Mouse (Mus musculus) MEL (cell line): ENCODE measurements around the gene Cdc34. TPM values are rescaled to one million over a fixed set of nuclear protein-coding genes. Genes with fewer than 3 reads are reported as not detected.
A peak's percentile ranks its signal among the peaks of the same experiment; 100 is the strongest.

ENCODE experiments used
- DNase-seq: peaks from one replicate; pipeline ENCODE4 v3.0.0; 2011; ENCODE audit warnings: low read depth, low spot score
- H3K27ac ChIP-seq: 2 replicates; pipeline ENCODE4 v1.5.1; 2012; ENCODE audit warnings: low read depth, mild to moderate bottlenecking, control low read depth, low read length, moderate library complexity; ENCODE audit not compliant: control insufficient read depth
- H3K27me3 ChIP-seq, 2 experiments: fragments of 150-350 bp in 1 of 2; sonication (generic) in 1 of 2; 2 replicates each; pipeline ENCODE4 v1.6.1; 2012; ENCODE audit warnings: low read length in 2 of 2, mild to moderate bottlenecking in 2 of 2, improper control_type of control experiment in 1 of 2, moderate library complexity in 1 of 2; ENCODE audit not compliant: insufficient read depth in 2 of 2, control insufficient read depth in 1 of 2
- H3K36me3 ChIP-seq, 2 experiments: 2 replicates each; pipeline ENCODE4 v1.6.1; 2012 to 2014; ENCODE audit warnings: low read length in 2 of 2, improper control_type of control experiment in 1 of 2, inconsistent platforms in 1 of 2, mild to moderate bottlenecking in 1 of 2; ENCODE audit not compliant: insufficient read depth in 2 of 2, control insufficient read depth in 1 of 2
- H3K4me1 ChIP-seq, 2 experiments: fragments of 150-350 bp in 1 of 2; sonication (generic) in 1 of 2; 2 replicates each; pipeline ENCODE4 v1.6.1; 2012; ENCODE audit warnings: low read length in 2 of 2, improper control_type of control experiment in 1 of 2, mild to moderate bottlenecking in 1 of 2; ENCODE audit not compliant: insufficient read depth in 2 of 2, control insufficient read depth in 1 of 2
- H3K4me3 ChIP-seq, 2 experiments: fragments of 150-350 bp in 1 of 2; sonication (generic) in 1 of 2; 2 replicates each; pipeline ENCODE4 v1.5.1; 2012; ENCODE audit warnings: low read depth in 2 of 2, low read length in 2 of 2, mild to moderate bottlenecking in 2 of 2, moderate library complexity in 2 of 2, control low read depth in 1 of 2, improper control_type of control experiment in 1 of 2; ENCODE audit not compliant: control insufficient read depth in 1 of 2, insufficient read depth in 1 of 2
- H3K79me2 ChIP-seq: 2 replicates; pipeline ENCODE4 v1.6.1; 2012; ENCODE audit warnings: mild to moderate bottlenecking, low read length, moderate library complexity; ENCODE audit not compliant: control insufficient read depth, poor library complexity, insufficient read depth
- H3K9ac ChIP-seq: 2 replicates; pipeline ENCODE4 v1.6.1; 2012; ENCODE audit warnings: low read depth, mild to moderate bottlenecking, control low read depth, low read length, moderate library complexity; ENCODE audit not compliant: control insufficient read depth, poor library complexity, severe bottlenecking
- H3K9me3 ChIP-seq: fragments of 150-350 bp; sonication (generic); replicated peaks from 2 replicates; pipeline ENCODE4 v1.6.1; 2012; ENCODE audit warnings: mild to moderate bottlenecking, low read length, improper control_type of control experiment, moderate library complexity; ENCODE audit not compliant: insufficient read depth
- BHLHE40 ChIP-seq: IDR thresholded peaks from 2 replicates; pipeline ENCODE4 v1.6.1; 2012; ENCODE audit warnings: low read depth, mild to moderate bottlenecking, inconsistent platforms, low read length, improper control_type of control experiment, borderline replicate concordance
- CTCF ChIP-seq, 3 experiments: IDR thresholded peaks in 2 of 3; conservative IDR thresholded peaks in 1 of 3; 2 replicates each; pipeline ENCODE4 v1.5.1; 2011 to 2012; ENCODE audit warnings: low read length in 3 of 3, low read depth in 2 of 3, mild to moderate bottlenecking in 2 of 3, improper control_type of control experiment in 1 of 3, inconsistent platforms in 1 of 3, mixed read lengths in 1 of 3, moderate library complexity in 1 of 3; ENCODE audit not compliant: control insufficient read depth in 1 of 3, insufficient read depth in 1 of 3, poor library complexity in 1 of 3, severe bottlenecking in 1 of 3
- E2F4 ChIP-seq: IDR thresholded peaks from 2 replicates; pipeline ENCODE4 v1.6.1; 2011; ENCODE audit warnings: low read depth, low read length, improper control_type of control experiment, borderline replicate concordance
- ELF1 ChIP-seq: IDR thresholded peaks from 2 replicates; pipeline ENCODE4 v1.6.1; 2014; ENCODE audit warnings: low read depth, mild to moderate bottlenecking, inconsistent platforms, low read length, improper control_type of control experiment, moderate library complexity
- EP300 ChIP-seq, 2 experiments: IDR thresholded peaks; 2 replicates each; pipeline ENCODE4 v1.6.1; 2011; ENCODE audit warnings: improper control_type of control experiment in 2 of 2, low read length in 2 of 2, low read depth in 1 of 2, mild to moderate bottlenecking in 1 of 2
- ETS1 ChIP-seq: IDR thresholded peaks from 2 replicates; pipeline ENCODE4 v1.6.1; 2012; ENCODE audit warnings: low read depth, mild to moderate bottlenecking, inconsistent platforms, low read length, improper control_type of control experiment, moderate library complexity
- GATA1 ChIP-seq: IDR thresholded peaks from 2 replicates; pipeline ENCODE4 v1.6.1; 2011; ENCODE audit warnings: low read depth, low read length, improper control_type of control experiment
- HCFC1 ChIP-seq: IDR thresholded peaks from 2 replicates; pipeline ENCODE4 v1.6.1; 2012; ENCODE audit warnings: low read depth, mild to moderate bottlenecking, inconsistent platforms, low read length, improper control_type of control experiment, moderate library complexity
- KAT2A ChIP-seq: conservative IDR thresholded peaks from 2 replicates; pipeline ENCODE4 v1.6.1; 2012; ENCODE audit warnings: low read depth, low read length, improper control_type of control experiment, inconsistent platforms
- MAX ChIP-seq: IDR thresholded peaks from 2 replicates; pipeline ENCODE4 v1.6.1; 2011; ENCODE audit warnings: low read length, improper control_type of control experiment
- MAZ ChIP-seq: IDR thresholded peaks from 2 replicates; pipeline ENCODE4 v1.6.1; 2012; ENCODE audit warnings: low read depth, mild to moderate bottlenecking, inconsistent platforms, low read length, improper control_type of control experiment
- MXI1 ChIP-seq: IDR thresholded peaks from 2 replicates; pipeline ENCODE4 v1.6.1; 2011; ENCODE audit warnings: mild to moderate bottlenecking, low read depth, low read length, improper control_type of control experiment
- MYC ChIP-seq: IDR thresholded peaks from 2 replicates; pipeline ENCODE4 v1.6.1; 2011; ENCODE audit warnings: low read depth, mild to moderate bottlenecking, low read length, improper control_type of control experiment, moderate library complexity
- NELFE ChIP-seq: IDR thresholded peaks from 2 replicates; pipeline ENCODE4 v1.6.1; 2011; ENCODE audit warnings: low read depth, low read length, improper control_type of control experiment
- NRF1 ChIP-seq: IDR thresholded peaks from 2 replicates; pipeline ENCODE4 v1.6.1; 2014; ENCODE audit warnings: low read depth, mild to moderate bottlenecking, inconsistent platforms, low read length, improper control_type of control experiment, moderate library complexity; ENCODE audit not compliant: poor library complexity, insufficient read depth, severe bottlenecking
- POLR2A ChIP-seq, 2 experiments: IDR thresholded peaks; 2 replicates each; pipeline ENCODE4 v1.6.1; 2011 to 2012; ENCODE audit warnings: low read length in 2 of 2, mild to moderate bottlenecking in 2 of 2, control low read depth in 1 of 2, improper control_type of control experiment in 1 of 2, low read depth in 1 of 2, moderate library complexity in 1 of 2; ENCODE audit not compliant: control insufficient read depth in 1 of 2, insufficient read depth in 1 of 2, poor library complexity in 1 of 2
- POLR2AphosphoS2 ChIP-seq: IDR thresholded peaks from 2 replicates; pipeline ENCODE4 v1.6.1; 2011; ENCODE audit warnings: low read length, improper control_type of control experiment
- RAD21 ChIP-seq: IDR thresholded peaks from 2 replicates; pipeline ENCODE4 v1.6.1; 2011; ENCODE audit warnings: mild to moderate bottlenecking, low read depth, low read length, improper control_type of control experiment
- RCOR1 ChIP-seq: IDR thresholded peaks from 2 replicates; pipeline ENCODE4 v1.6.1; 2012; ENCODE audit warnings: low read depth, mild to moderate bottlenecking, inconsistent platforms, low read length, improper control_type of control experiment
- SIN3A ChIP-seq: IDR thresholded peaks from 2 replicates; pipeline ENCODE4 v1.6.1; 2012; ENCODE audit warnings: low read length, improper control_type of control experiment, inconsistent platforms
- SMC3 ChIP-seq: IDR thresholded peaks from 2 replicates; pipeline ENCODE4 v1.6.1; 2011; ENCODE audit warnings: low read depth, low read length, improper control_type of control experiment
- TCF12 ChIP-seq: IDR thresholded peaks from 2 replicates; pipeline ENCODE4 v1.6.1; 2014; ENCODE audit warnings: low read depth, mild to moderate bottlenecking, inconsistent platforms, low read length, improper control_type of control experiment, moderate library complexity
- USF1 ChIP-seq: IDR thresholded peaks from 2 replicates; pipeline ENCODE4 v1.6.1; 2014; ENCODE audit warnings: low read depth, mild to moderate bottlenecking, inconsistent platforms, low read length, improper control_type of control experiment, moderate library complexity
- USF2 ChIP-seq, 2 experiments: IDR thresholded peaks; 2 replicates each; pipeline ENCODE4 v1.6.1; 2011 to 2012; ENCODE audit warnings: improper control_type of control experiment in 2 of 2, low read length in 2 of 2, borderline replicate concordance in 1 of 2, inconsistent platforms in 1 of 2, low read depth in 1 of 2, mild to moderate bottlenecking in 1 of 2; ENCODE audit not compliant: insufficient read depth in 1 of 2
- ZC3H11A ChIP-seq: IDR thresholded peaks from 2 replicates; pipeline ENCODE4 v1.6.1; 2012; ENCODE audit warnings: low read depth, mild to moderate bottlenecking, inconsistent platforms, low read length, improper control_type of control experiment
- ZNF384 ChIP-seq: IDR thresholded peaks from 2 replicates; pipeline ENCODE4 v1.6.1; 2012; ENCODE audit warnings: low read depth, mild to moderate bottlenecking, inconsistent platforms, low read length, improper control_type of control experiment
- polyA plus RNA-seq, 2 experiments: library from polyadenylated mRNA; stranded (reverse) in 1 of 2; unstranded in 1 of 2; fragments of >175 nt in 1 of 2; fragments of >200 nt in 1 of 2; gene quantifications; 2 replicates each; pipeline versions ENCODE4 v1.2.1 to v1.2.4; 2012; ENCODE audit warnings: low replicate concordance in 2 of 2, low read depth in 1 of 2; ENCODE audit not compliant: insufficient read length in 2 of 2, insufficient read depth in 1 of 2, missing spikeins in 1 of 2
- total RNA-seq: library from RNA; depleted of rRNA; stranded (reverse); fragments of 300-350 nt; gene quantifications from 2 replicates; pipeline ENCODE4 v1.2.3, GENCODE M21; 2012

The Cdc34 gene
- total and polyA plus RNA-seq, 3 experiments: 318 to 422 (median 417) TPM

- H3K9ac ChIP-seq: peak within 1 kb of the TSS; percentile 85
- peak within 1 kb of the TSS; percentile 62 for H3K27ac ChIP-seq
- no peaks in the 10 kb centered on the region for H3K27me3 ChIP-seq
- peaks cover 11% of the 10 kb centered on the region for H3K79me2 ChIP-seq
- H3K4me3 ChIP-seq: peak within 1 kb of the TSS; percentile 60 to 88
- no peaks in the 10 kb centered on the region for H3K9me3 ChIP-seq
- TF ChIP-seq POLR2AphosphoS2: 0 out of 2 replicates have a peak, but pooled peaks have one; percentile 45
- TF ChIP-seq NELFE: peak; percentile 49; the same call in 1 of the 2 replicates
- TF ChIP-seq RAD21: peak; percentile 66
- no peak; a peak in 2 of 4 replicates for TF ChIP-seq EP300 (IDR thresholded peaks at IDR 0.05; ENCODE audit: low read depth in 1 of 2, low read length in 2 of 2)
- TF ChIP-seq ELF1: peak; percentile 70
- no peak for TF ChIP-seq ETS1
- peak; percentile 62 for TF ChIP-seq GATA1
- TF ChIP-seq RCOR1: peak; percentile 95
- TF ChIP-seq ZC3H11A: peak; percentile 41
- TF ChIP-seq KAT2A: peak; percentile 90
- peak; percentile 61; the same call in 1 of the 2 replicates for TF ChIP-seq E2F4
- no peak for TF ChIP-seq MYC
- TF ChIP-seq USF2 (IDR thresholded peaks at IDR 0.05; ENCODE audit: borderline replicate concordance in 1 of 2, insufficient read depth in 1 of 2, low read depth in 1 of 2, low read length in 2 of 2): no peak
- no peak for TF ChIP-seq ZNF384
- TF ChIP-seq HCFC1: peak; percentile 88
- TF ChIP-seq MAX: peak; percentile 11; the same call in 1 of the 2 replicates
- TF ChIP-seq USF1: no peak
- peak; percentile 59 for TF ChIP-seq SMC3
- TF ChIP-seq POLR2A (IDR thresholded peaks at IDR 0.05; ENCODE audit: control insufficient read depth in 1 of 2, insufficient read depth in 1 of 2, low read depth in 1 of 2, low read length in 2 of 2, poor library complexity in 1 of 2): 0 out of 4 replicates have a peak, but pooled peaks of 1 of the 2 experiments have one; percentile 49
- TF ChIP-seq MXI1: 0 out of 2 replicates have a peak, but pooled peaks have one; percentile 33
- peak; percentile 56; the same call in 1 of the 2 replicates for TF ChIP-seq TCF12
- peak; percentile 50 for TF ChIP-seq SIN3A
- peak; percentile 81; the same call in 1 of the 2 replicates for TF ChIP-seq MAZ
- TF ChIP-seq CTCF (IDR thresholded peaks at IDR 0.05 in 2 of 3, conservative IDR thresholded peaks at IDR 0.05 in 1 of 3; ENCODE audit: control insufficient read depth in 1 of 3, insufficient read depth in 1 of 3, low read depth in 2 of 3, low read length in 3 of 3, poor library complexity in 1 of 3, severe bottlenecking in 1 of 3): peak; percentile 58 to 86 (median 85)
- TF ChIP-seq BHLHE40: 0 out of 2 replicates have a peak, but pooled peaks have one; percentile 2
- TF ChIP-seq NRF1: peak; percentile 71
- H3K36me3 ChIP-seq: peaks cover 0 to 4% of the 10 kb centered on the region in 2 experiments; a peak in 1 of 4 replicates
- peaks cover 0 to 9% of the 10 kb centered on the region in 2 experiments; a peak in 3 of 4 replicates for H3K4me1 ChIP-seq
- DNase-seq: peak; percentile 96
Measured at GRCm38 (mm10) chr10:79668771-79669575, 13.0 kb upstream of the Cdc34 start, which contains the start of gene Tpgs1. Tpgs1 (plus strand) TSS chr10:79669369.
